Mouse (Mus musculus): ENCODE data around the gene Pfn3.

Pfn3 gene

DNA sequence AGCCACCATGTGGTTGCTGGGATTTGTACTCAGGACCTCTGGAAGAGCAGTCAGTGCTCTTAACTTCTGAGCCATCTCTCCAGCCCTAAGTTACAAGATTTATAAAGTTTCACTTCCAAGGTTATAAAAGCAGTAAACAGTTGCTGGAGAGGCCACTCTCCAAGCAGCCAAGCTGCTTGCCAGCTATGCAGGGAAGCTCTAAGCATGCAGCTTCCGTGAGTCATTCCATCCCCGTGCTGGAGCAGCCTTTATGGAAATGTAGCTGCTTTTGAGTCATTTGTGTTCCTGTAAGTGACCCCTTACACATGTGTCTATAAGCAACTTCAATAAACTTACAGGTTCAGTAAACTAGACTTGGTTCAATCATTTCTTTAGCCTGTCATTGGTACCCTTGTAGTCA, 15.5 kb upstream of the Pfn3 start:
- no peak for DNase-seq (ENCODE audit: low spot score in 2 of 2)

DNA sequence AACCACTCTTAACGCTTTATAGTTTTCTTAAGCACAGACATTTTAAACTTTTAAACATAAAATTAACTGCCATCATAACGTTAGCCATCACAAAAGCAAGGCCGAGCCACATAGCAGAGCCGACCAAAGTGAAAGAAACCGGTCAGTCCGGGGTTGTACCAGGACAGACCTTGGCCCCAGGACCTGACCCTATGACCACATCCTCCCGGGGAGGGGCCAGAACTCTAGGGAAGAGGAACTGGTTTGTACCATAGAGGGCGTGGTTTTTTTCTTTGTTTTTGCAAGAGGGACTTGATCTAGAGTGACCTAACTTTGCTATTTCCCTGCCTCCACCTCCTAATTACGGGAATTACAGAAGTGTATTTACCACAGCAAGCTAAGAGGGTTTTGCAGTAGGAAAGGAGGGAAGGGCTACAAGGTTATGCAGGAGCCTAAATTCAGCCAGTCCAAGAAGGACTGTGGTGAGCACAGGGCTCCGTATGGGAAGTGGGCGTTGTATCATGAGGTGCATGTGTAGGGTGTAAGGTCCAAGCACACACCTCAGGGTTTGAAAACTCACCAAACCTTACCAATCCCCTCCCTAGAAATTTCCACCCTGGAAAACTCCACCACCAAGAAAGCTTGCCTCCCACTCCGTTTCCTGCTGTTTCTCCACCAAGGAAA, 14.3 kb upstream of the Pfn3 start:
- DNase-seq (ENCODE audit: low spot score in 2 of 2), result peak; percentile 78 to 86

DNA sequence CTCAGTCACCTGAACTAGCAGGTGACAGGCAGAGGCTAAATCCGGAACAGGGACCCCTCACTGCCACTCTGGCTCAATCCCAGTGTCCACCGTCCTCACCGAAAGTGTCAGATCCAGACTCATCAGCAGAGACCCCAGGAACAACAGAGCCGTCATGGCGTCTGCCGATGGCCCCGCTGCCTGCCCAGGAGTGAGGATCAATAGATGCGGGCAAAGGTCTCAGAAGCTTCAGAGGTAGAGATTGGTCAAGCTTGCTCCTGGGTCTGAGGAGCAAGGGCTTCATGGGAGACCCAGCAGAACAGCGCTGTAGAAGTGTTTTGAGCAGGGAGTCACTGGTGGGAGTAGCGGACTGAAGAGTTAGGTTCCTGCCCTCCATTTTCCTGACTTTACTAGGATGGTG, 11.6 kb upstream of the Pfn3 start, which contains the start of gene F12:
TSS of gene F12 (minus strand) at position 181 of the 400 bp plus-strand sequence.
- DNase-seq (ENCODE audit: low spot score in 2 of 2), result no peak

DNA sequence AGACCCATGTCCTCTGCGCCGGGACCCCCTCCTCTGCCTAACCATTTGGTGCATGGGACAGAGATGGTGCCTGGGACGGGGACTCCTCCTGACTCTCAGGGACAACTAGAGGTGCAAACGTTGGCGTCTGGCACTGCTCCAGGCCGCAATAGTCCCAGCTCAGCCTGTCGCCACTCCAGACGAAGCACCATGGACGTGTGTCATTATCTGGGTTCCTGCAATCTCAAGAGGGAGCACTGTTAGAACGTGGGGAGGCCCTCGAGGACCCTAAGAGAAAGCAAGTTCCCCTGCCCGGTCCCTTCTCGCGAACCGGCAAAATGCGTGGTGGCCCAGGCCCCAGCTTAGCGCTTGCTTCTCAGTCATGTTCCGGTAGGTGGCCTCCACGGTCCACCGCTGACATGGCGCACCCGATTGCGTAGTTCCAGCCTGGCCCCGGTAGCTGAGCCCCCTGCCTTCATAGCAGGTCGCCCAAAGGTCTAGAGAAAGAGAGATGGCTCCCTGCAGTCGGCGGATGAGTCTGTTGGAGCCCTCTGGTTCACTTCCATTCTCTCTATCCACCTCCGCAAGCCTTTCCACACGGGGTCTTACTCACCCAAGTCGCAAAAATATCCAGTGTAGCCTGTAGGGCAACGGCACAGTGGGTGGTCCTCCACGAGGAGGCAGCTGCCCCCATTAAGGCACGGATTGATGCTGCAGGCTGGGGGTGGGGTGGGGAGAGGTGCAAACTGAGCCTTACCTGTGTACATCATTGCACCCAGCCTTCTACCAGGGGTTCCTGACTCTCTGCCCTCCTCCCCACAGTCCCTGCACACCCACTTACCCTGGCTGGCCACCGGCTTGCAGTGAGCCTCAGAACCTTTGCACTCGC, 6.1 kb upstream of the Pfn3 start:
- peak; percentile 80 to 85 for DNase-seq (ENCODE audit: low spot score in 2 of 2)

DNA sequence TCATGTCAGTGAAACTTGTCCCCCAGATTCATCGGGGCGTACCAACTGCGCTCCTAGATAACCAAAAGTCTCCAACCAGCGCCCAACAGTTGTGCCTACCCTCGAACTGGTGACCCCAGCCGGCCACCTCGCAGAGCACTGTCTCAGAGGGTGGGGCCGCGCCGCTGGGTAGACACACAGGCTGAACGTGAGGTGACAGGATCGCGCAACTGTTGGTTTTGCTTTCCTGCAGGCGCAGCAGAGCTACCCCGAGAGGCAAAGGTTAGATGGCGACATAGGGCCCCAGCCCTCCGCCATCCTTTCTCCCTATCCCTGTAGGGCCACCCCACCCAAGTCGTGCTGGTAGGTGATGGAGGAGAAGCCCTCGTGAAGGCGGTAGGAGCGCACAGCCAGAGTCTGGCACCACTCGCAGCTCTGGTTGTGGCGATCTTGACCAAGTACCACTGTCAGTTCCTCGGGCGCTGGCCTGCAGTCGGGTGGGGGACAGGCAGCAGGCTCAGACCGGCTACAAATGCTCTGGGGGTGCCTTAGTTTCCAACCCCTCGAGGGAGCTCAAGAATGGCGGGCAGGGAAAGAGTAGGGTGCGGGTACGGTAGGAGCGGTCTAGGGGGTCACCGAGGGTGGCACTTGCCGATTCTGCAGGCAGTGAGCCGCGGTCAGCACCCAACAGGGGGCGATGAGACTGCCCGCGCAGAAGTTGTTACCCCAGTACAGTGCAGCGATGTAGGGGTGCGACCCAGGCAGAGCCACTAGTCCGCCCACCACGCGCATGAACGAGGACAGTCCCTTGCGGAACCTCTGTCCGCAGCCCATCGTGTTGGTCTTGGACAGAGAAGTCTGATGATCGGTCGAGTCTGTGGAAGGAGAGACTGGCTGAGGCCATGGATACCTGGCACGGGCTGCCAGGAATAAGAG, 5.2 kb upstream of the Pfn3 start:
- DNase-seq (ENCODE audit: low spot score in 2 of 2), result no peak

DNA sequence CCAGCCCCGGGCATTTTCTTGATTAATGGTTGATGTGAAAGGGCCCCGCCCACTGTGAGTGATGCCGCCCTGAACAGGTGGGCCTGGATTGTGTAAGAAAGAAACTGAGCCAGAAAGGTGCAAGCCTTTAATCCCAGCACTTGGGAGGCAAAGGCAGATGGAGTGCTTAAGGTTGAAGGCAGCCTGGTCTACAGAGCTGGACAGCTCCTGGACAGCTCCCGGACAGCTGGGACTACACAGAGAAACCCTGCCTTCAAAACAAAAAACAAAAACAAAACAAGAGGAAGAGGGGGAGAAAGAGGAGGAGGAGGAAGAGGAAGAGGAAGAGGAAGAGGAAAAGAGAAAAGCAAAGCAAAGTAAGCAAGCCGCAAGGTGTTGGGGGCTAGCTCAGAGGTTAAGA, 4.1 kb upstream of the Pfn3 start:
- DNase-seq (ENCODE audit: low spot score in 2 of 2), result no peak

DNA sequence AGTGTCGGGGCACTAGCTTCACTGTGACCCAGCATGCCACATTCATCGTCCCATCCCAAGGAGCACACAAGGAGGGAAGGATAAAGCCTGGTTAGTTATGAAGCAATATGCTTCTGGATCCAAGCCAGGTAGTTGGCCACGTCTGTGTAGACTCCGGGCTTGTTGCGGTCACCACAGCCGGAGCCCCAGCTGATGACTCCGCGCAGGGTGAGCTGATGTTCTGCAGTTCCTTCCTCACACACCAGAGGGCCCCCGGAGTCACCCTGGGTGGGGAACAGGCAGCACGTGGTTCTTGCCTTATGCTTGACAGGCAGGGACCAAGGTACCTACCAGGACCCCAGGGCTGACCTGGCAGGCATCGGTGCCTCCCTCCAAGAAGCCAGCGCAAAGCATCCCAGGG, 3.0 kb upstream of the Pfn3 start:
- DNase-seq (ENCODE audit: low spot score in 2 of 2), result peak; percentile 94

DNA sequence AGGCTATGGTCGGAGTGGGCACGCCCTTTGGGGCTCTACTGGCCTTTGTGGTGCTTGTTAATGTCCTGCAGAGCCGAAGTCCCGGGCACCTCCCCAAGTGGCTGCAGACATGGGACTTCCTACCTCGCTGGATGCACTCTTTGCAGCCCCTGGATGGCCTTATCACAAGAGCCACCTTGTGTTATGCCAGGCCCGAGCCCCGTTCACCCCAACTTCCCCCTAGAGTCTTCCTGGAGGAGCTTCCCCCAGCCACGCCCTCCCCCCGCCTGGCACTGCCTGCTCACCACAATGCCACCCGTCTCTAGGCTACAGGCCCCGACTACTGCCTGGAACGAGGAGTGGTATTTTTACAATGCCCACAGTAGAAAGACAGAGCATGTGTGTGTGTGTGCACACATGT, 1.7 kb downstream of the Pfn3 start:
- no peak for DNase-seq (ENCODE audit: low spot score in 2 of 2)

DNA sequence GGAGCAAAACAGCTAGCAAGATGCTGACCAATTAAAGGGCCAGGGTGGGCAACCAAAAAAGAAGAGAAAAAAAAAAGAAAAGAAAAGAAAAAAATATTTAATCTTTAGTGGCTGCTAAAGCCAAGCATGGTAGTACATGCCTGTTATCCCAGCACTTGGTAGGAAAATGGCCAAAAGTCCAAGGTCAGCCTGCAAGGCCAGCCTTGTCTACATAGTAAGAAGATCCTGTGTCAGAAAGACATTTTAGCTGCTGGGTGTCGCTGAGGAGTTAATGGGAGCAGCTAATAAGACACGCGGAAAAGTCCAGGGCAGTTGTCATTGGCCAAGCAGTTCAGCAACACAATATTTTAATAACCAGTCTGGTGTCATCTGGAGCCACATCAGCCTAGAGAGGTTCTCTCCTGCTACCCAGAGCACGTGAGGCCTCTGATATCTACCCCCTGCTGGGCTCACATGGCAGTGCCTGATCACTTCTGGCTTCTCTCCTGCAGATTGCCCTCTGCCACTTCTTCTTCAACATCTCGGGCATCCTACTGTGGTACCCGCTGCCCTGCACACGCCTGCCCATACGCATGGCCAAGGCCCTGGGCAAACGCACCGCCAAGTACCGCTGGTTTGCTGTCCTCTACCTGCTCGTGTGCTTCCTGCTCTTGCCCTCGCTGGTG, 2.3 kb downstream of the Pfn3 start:
- no peak for DNase-seq (ENCODE audit: low spot score in 2 of 2)

DNA sequence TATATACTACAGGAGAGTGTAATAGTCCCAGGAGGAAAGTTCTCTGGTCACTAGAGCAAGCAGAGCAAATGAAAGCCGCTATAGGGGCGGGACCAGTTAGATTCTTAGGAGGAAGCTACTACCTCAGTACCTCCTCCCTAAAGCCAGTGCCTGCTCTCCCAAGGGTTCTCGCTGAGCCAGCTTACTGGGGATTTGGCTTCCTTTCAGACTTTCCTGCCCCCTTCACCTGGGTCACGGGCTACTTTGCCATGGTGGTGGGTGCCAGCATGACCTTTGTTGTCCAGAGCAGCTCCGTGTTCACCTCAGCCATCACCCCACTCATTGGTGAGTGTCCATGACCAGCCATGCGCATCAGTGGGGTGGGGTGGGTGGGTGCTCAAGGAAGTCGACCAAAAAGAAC, 3.2 kb downstream of the Pfn3 start:
- DNase-seq (ENCODE audit: low spot score in 2 of 2), result no peak

DNA sequence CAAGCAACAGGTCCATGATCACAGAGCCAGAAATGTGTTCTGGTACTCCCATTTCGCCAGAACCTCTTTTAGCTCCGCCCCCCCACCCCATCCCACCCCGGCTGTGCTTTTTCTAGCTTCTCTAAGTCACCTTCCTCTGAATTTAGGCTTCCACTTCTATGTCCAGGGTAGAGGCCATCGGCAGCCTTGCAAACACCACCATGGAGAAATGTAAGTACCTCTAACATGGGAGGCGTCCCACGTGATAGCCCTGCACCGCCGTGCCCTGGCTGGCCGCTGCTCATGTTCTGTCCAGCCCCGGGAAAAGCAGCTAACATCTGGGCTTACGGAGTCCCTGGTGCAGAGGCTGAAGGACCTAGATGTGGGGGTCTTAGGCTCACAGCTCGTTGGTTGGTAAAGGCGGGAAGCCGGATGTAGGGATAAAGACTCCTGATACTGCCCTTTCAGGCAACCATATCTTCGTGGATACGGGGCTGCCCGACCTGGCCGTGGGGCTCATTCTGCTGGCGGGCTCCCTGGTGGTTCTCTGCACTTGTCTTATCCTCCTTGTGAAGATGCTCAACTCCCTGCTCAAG, 6.4 kb downstream of the Pfn3 start:
- no peak for DNase-seq (ENCODE audit: low spot score in 2 of 2)

DNA sequence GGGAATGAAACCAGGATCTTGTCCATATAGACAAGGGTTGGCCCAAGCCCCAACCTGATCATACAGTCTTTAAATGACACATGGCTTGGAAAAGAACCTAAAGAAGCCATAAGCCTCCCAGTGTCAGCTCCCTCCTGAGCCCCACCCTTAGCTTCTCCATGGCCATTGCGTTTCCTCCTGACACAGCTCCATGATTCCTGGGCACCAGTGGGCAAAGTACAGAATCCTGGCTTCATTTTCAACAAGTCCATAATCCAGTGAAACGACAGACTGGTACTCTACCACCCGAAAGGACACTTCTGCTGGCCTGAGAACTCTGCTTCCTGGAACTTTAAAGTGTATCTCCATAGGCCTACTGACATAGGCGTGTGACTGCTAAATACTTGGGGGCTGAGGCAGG, 7.7 kb downstream of the Pfn3 start:
- no peak for DNase-seq (ENCODE audit: low spot score in 2 of 2)

DNA sequence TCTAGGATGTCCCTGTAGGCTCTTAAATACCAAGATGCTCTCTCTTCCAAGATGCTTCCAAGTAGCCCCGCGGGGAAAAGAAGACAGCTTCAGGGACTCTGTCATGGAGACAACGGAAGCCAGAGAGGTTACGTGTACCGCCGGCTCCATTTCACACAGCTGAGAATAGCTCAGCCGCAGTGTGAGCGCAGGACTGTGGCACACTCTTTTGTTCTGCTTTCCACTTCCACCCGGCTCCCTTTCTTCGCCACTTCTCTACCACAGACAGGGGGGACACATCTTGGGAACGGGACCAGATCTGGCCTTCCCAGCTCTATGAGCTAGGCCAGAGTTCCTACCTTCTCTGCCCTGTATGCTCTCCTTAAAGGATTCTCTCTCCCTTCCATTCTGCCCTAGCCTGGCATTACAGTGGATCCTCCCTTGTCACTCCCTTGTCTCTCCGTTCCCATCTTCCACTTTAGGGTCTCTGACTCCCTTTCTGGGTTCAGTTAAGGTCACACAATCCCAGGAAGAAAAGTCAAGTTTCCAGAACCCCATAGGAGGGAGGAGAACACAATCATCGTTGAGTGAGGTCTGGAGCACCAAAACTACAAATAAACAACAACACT, 9.1 kb downstream of the Pfn3 start:
- no peak for DNase-seq (ENCODE audit: low spot score in 2 of 2)

DNA sequence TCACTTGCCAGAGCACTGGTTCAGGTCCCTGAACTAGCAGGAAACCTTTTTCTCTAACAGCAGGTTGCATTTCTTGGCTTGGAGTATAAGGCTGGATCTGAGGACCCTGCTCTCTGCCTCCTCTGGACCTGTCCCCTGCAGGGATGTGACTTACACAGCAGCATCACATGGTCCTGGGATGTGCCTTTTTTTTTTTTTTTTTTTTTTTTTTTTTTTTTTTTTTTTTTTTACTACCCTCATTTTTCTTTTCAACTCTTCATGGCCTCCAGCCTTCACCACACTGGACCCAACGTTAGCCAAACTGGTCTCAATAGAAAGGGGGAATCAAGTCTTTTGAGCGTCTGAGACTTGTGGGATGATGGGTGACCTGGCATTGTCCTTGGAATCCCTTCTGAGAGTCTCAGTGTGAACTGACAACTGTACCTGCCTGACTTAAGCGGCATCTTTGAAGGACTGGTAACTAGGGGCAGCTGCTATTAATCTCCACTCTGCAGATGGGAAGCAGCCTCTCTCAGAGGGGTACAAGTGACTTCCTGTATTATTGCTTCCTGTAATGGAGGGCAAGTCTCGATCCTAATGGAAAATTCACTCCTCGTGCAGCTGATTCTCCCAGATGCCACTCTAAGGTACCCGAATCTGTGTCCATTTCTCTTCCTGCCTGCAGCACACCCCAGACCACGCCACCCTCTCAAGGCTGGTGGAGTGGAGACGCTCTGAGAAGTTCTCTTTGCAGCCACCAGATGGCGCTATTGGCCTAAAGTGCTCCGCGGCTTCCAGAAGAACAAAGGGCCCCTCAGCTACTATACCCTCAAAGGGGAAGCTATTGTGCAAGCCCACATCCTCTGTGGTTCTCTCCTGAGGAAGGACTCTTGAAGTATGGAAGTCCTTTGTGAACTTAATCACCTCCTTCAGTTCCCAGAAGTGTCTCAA, 9.9 kb downstream of the Pfn3 start:
- DNase-seq (ENCODE audit: low spot score in 2 of 2), result peak; percentile 77 to 85

DNA sequence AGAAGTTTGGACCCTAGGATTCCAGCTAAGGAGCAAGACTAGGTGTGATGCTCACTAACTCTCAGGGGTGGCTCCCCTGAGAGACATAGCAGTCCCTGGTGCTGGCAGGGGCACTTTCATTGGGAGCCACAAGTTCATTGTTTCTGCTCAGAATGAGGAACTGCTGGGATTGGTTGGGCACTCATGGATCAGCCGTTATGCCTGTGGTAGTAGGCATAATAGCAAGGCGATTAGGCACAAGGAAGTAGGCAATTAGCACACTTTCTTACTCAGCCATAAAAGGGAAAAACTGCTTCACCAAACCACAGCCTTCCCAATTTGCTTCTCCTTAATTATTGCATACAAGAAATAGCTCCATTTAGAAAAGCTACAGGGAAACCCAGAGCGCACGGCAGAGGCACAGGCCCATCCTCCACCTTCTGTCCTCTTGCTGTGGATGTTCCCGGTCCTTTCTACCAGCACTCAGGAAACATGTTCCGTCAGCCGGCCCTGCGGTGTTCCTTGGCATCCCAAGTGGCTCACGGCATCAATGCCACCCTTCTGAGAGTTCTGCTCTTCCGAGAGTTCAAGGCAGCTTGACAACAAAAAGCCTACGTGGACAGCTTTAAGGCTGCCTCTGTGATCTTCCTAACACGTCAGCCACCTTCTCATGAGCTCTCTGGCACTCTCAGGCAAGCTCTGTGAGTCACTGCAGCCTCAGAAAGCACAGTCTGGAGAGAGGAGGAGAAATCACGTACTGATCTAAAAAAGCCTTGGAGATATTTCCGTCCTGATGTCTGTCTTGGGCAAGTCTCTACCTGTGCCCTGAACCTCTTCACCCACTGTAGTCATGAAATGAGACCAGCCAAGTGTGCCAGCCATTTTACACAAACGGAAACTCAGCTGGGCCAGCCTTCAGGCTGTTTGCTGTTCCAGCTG, 10.8 kb downstream of the Pfn3 start:
- DNase-seq (ENCODE audit: low spot score in 2 of 2), result no peak

DNA sequence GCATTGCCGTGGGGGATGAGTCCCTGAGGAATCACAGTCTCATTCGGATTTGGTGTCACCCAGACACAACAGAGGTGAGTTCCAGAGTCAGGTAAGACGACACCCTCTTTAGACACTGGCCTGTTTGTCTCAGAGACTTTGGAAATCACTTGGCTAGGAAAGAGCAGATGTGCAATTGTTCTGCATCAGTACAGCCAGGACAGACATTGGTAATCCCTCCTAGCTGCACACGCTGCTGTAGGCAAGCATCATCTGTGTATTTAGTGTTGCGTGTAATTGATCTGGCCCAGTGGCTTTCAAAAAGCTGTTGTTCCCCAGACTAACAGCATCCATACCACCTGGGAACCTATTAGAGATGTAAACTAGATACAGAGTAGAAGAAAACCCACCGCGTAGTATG, 11.8 kb downstream of the Pfn3 start:
- DNase-seq (ENCODE audit: low spot score in 2 of 2), result no peak

DNA sequence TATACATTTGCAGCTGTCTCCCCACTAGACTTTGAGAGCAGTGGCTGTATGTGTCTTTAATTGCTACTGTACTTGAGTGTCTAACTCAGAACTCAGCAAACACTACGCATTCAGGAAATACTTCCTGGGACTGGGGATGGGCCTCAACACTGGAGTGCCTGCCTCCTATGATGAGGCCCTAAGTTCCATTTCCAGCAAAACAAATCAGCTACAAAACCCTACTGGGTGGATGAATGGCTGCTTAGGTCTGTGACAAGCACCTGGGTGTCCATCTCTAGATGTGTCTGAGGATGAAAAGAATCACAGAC, 15.0 kb downstream of the Pfn3 start:
- DNase-seq (ENCODE audit: low spot score in 2 of 2), result no peak

DNA sequence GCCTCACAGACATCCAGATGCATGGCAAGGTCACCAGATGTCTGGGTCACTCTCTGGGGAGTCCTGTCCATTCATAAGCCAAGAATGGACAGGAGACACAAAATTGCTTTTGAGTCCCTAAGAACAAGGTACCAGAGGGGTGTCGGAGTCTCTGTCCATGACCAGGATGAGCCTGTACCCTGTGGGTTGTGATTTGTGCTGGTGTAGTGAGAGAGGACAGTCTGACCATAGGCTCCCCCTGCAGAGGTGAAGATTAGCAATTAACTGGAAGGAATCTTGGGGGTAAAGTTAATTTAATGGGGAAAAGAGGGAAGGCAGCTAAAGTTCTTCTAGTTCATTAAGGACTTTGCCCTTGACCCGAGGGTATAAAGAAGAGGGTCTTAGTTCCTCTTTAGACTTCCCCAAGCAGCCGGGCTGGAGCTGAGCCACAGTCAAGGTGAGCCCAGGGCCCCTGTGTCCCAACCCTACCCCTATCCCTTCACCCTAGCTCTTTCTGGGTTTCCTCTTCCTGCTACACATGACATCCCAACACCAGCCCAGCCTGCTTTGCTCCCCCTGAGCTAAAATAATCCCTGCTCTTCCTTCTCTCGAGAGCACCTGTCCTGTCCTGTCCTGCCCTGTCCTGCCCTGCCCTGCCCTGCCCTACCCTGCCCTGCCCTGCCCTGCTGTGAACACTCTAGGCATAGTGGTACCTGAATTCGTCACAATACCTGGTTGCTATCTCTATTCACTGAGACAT, 15.6 kb downstream of the Pfn3 start:
- DNase-seq (ENCODE audit: low spot score in 2 of 2), result no peak

Data from natural killer cell, adult 2 months (primary cell).